Mouse (Mus musculus): ENCODE data around the gene Atp11a. TPM values are rescaled to one million over a fixed set of nuclear protein-coding genes. Genes with fewer than 3 reads are reported as not detected.
A peak's percentile ranks its signal among the peaks of the same experiment; 100 is the strongest.

Gene Atp11a
- polyA plus RNA-seq, 1 experiment from 2014 or later: 15.6 TPM

DNA sequence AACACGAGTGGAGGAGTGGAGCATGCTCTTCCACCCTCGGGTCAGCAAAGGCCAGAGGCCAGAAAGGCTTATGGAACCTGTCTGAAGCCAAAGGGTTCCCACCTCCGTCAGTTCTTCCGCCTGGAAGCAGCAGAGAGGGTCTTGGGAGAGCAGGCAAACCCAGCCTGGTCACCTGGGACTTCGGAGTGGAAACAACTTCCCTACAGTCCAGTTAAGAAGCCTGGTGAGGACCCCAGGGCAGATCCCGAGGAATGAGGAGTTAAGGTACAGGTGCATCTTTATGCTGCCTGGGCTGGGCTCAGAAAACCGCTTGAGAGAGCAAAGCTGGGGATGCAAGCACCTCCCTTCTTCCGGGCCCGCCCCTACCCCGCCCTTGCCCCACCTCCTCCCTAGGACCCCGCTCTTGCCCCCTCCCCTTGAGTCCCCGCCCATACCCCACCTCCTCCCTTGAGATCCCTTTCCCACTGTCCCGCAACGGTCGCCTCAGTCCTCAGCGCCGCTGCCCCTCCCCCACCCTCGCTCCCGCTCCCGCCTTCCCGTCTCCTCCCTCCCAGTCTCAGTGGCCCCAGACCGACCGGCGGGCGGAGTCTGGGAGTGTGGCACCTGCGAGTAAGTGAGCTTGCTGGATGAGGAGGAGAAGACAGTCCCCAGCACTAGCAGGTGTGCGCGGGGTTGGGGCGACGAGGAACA, 116.7 kb downstream of the Atp11a start, which contains the start of gene Mcf2l:
Gene Mcf2l, plus strand, starts transcription at position 450 of the 690 bp plus-strand sequence.
- Histone ChIP-seq H3K9ac (ENCODE audit: low read depth, low read length) (peak within 1 kb of the TSS; percentile 72), H3K36me3 (ENCODE audit: control insufficient read depth, insufficient read depth, low read length) (no peaks in the 10 kb centered on the region), H3K9me3 (replicated peaks; ENCODE audit: control insufficient read depth, low read length) (no peaks in the 10 kb centered on the region), H3K27ac (ENCODE audit: low read depth, low read length) (no peak within 1 kb of the TSS), H3K4me3 (ENCODE audit: low read depth, low read length) (peak within 1 kb of the TSS; percentile 60), H3K27me3 (ENCODE audit: control insufficient read depth, insufficient read depth, low read length) (peaks cover 13% of the 10 kb centered on the region), H3K4me2 (peak within 1 kb of the TSS; percentile 85), H3K4me1 (ENCODE audit: control insufficient read depth, insufficient read depth, low read length) (peaks cover 13% of the 10 kb centered on the region; the same call in 1 of the 2 replicates)
- 2% methylated on average over 30 of the region's 30 CpGs for WGBS (ENCODE audit: insufficient replicate concordance)
- ATAC-seq (replicated peaks; ENCODE audit: insufficient number of reproducible peaks, low FRiP score, low TSS enrichment): peak; percentile 64

DNA sequence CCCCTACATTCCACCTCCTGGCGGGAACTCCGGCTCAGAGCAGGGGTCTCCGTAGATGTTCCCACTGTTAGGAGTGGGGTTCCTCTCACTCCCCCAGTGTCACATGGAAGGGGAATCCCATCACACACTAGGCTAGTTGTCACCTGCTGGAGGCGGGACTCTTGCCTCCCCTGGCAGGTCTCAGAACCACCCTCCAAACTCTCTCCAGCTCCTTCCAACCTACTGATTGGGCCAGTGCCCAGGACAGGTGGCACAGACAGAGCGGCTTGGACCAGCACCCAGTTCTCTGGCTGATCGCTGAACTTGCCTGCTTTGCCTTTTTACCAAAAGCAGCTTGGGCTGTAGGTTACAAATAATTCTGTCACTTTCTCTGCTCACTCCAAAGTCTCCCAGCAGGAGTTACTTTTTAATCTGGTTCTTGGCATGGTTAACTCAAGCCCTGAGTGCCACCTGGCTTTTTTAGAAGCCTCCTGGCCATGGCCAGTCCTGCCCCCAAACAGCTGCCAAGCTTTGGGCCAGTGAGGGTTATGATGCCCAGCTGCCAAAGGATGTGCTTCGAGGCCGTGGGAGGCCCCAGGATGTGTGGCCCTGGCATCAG, 117.5 kb downstream of the Atp11a start:
- WGBS (ENCODE audit: insufficient replicate concordance): 27% methylated on average over 8 of the region's 8 CpGs
- Histone ChIP-seq H3K27me3 (ENCODE audit: control insufficient read depth, insufficient read depth, low read length) (peaks cover 13% of the 10 kb centered on the region), H3K36me3 (ENCODE audit: control insufficient read depth, insufficient read depth, low read length) (no peaks in the 10 kb centered on the region), H3K4me1 (ENCODE audit: control insufficient read depth, insufficient read depth, low read length) (peaks cover 16% of the 10 kb centered on the region), H3K9ac (ENCODE audit: low read depth, low read length) (peak overlapping the region; percentile 72), H3K4me3 (ENCODE audit: low read depth, low read length) (peak overlapping the region; percentile 60), H3K27ac (ENCODE audit: low read depth, low read length) (no peak overlapping the region), H3K9me3 (replicated peaks; ENCODE audit: control insufficient read depth, low read length) (no peaks in the 10 kb centered on the region), H3K4me2 (peak overlapping the region; percentile 85)
- no peak; the same call in 1 of the 2 replicates for ATAC-seq (replicated peaks; ENCODE audit: insufficient number of reproducible peaks, low FRiP score, low TSS enrichment)

DNA sequence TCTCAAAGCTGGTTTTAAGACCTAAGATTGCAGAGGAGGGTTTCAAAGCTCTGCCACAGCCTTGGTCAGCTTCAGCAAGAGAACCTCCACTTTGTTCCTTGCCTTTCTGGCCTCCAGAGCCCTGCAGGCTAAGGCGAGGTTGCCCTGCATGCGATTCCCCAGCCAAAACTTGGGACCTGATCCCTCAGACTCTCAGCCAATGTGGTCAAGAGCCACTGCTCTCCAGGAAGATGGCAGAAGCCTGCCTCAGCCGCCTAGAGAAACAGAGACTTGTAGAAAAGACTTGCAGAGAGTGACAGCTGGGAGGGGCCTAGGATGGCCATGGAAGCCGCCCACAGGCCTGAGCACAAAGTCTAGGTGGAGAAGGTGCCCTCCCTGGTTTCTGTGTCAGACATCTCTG, 118.2 kb downstream of the Atp11a start:
- no peak overlapping the region for H3K9ac ChIP-seq (ENCODE audit: low read depth, low read length)
- peaks cover 16% of the 10 kb centered on the region for H3K4me1 ChIP-seq (ENCODE audit: control insufficient read depth, insufficient read depth, low read length)
- no peak overlapping the region for H3K27ac ChIP-seq (ENCODE audit: low read depth, low read length)
- ATAC-seq (replicated peaks; ENCODE audit: insufficient number of reproducible peaks, low FRiP score, low TSS enrichment): no peak
- no peaks in the 10 kb centered on the region for H3K36me3 ChIP-seq (ENCODE audit: control insufficient read depth, insufficient read depth, low read length)
- 73% methylated on average over 4 of the region's 4 CpGs for WGBS (ENCODE audit: insufficient replicate concordance)
- H3K4me2 ChIP-seq: no peak overlapping the region
- H3K27me3 ChIP-seq (ENCODE audit: control insufficient read depth, insufficient read depth, low read length): peaks cover 13% of the 10 kb centered on the region
- no peaks in the 10 kb centered on the region for H3K9me3 ChIP-seq (replicated peaks; ENCODE audit: control insufficient read depth, low read length)
- no peak overlapping the region for H3K4me3 ChIP-seq (ENCODE audit: low read depth, low read length)

DNA sequence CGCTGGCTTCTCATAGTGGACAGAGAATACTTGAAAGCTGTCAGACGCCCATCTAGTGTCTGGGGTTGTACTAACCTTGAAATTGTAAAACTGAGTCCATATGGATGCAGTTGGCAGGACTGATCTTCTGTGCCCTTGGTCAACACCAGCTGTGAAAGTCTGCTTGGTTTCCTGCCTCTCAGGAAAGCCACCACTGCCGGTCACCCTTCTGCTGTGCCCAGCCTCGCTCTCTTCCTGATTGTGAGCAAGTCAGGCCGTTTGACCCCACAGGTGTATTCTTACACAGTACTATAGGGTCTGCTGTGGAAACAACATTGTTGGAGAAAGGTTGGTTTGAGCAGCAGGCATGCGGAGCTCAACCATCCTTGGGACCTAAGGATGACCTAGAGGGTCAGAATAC, 120.3 kb downstream of the Atp11a start:
- no peak overlapping the region for H3K27ac ChIP-seq (ENCODE audit: low read depth, low read length)
- peaks cover 10% of the 10 kb centered on the region; the same call in 1 of the 2 replicates for H3K27me3 ChIP-seq (ENCODE audit: control insufficient read depth, insufficient read depth, low read length)
- WGBS (ENCODE audit: insufficient replicate concordance): 80% methylated on average over 6 of the region's 6 CpGs
- no peak overlapping the region for H3K4me3 ChIP-seq (ENCODE audit: low read depth, low read length)
- H3K4me2 ChIP-seq: no peak overlapping the region
- H3K9me3 ChIP-seq (replicated peaks; ENCODE audit: control insufficient read depth, low read length): no peaks in the 10 kb centered on the region
- ATAC-seq (replicated peaks; ENCODE audit: insufficient number of reproducible peaks, low FRiP score, low TSS enrichment): no peak
- H3K4me1 ChIP-seq (ENCODE audit: control insufficient read depth, insufficient read depth, low read length): peaks cover 13% of the 10 kb centered on the region
- H3K9ac ChIP-seq (ENCODE audit: low read depth, low read length): no peak overlapping the region
- no peaks in the 10 kb centered on the region for H3K36me3 ChIP-seq (ENCODE audit: control insufficient read depth, insufficient read depth, low read length)

DNA sequence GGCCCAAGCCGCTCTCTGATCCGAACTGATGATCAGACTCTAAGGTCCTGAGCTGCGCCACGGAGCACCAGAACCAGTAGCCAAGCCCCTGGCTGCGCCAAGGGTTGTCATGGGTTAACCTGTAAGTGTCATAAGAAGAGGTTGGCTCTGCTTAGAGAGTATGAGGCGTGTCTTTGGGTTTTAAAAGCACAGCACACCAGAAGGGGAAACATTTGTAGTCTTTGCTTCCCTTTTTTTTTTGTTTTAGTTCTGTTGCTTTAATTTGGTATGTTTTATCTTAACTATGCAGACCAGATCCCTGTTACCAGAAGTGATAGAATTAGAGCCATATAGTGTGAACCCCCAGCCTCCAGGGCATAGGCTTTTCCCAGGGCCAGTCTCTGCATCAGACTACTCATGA, 123.3 kb downstream of the Atp11a start:
- Histone ChIP-seq H3K9me3 (replicated peaks; ENCODE audit: control insufficient read depth, low read length) (no peaks in the 10 kb centered on the region), H3K4me3 (ENCODE audit: low read depth, low read length) (no peak overlapping the region), H3K27me3 (ENCODE audit: control insufficient read depth, insufficient read depth, low read length) (0 out of 2 replicates have a peak, but pooled peaks cover 2% of the 10 kb centered on the region), H3K36me3 (ENCODE audit: control insufficient read depth, insufficient read depth, low read length) (no peaks in the 10 kb centered on the region), H3K9ac (ENCODE audit: low read depth, low read length) (no peak overlapping the region), H3K4me2 (no peak overlapping the region), H3K27ac (ENCODE audit: low read depth, low read length) (no peak overlapping the region), H3K4me1 (ENCODE audit: control insufficient read depth, insufficient read depth, low read length) (peaks cover 27% of the 10 kb centered on the region)
- ATAC-seq (replicated peaks; ENCODE audit: insufficient number of reproducible peaks, low FRiP score, low TSS enrichment): no peak
- WGBS (ENCODE audit: insufficient replicate concordance): 87% methylated on average over 6 of the region's 6 CpGs

DNA sequence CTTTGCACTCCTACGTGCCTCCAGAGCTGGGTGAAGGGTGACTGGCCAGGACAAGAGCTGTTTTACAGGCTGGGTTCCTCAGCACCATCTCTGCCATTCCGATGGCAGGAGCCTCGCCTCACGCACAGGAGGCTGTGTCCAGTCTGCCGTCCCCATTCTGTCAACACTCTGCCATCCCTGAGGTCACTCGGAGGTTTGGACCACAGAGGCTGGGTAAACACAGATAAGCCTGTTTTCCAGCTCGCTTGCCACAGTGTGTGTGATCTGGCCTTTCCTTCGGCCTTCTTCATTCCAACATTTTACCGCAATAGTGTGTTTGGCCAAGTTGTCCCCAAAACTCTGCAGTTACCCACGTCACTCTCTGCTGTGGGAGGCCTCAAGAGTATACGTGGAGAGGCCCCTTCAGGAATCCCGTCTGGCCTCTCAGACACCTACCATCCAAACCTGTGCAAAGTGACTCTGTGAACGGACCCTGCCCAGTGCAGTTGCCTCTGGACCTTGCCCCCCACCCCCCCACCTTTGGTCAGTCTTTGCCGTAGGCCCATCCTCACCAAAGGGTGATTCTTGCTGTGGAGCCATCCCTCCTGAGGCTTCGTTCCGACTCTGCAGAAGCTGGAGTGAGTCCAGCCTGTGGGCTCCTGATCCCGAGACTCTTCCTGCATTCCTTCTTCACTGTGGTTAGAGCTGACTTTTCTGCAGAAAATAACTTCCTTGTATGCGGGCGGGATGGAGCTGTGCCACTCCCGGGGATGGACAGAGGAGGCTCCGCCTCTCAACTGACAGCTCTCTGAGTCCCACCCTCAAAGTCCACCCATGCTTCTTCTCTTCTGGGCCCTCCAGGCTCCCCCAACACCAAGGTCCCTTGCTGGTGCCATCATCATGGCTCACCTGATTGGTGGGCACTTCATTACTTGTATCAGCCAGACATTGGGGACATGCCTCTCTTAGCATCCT, 126.5 kb downstream of the Atp11a start:
- ATAC-seq (replicated peaks; ENCODE audit: insufficient number of reproducible peaks, low FRiP score, low TSS enrichment): no peak; the same call in 1 of the 2 replicates
- Histone ChIP-seq H3K27me3 (ENCODE audit: control insufficient read depth, insufficient read depth, low read length) (no peaks in the 10 kb centered on the region), H3K9me3 (replicated peaks; ENCODE audit: control insufficient read depth, low read length) (no peaks in the 10 kb centered on the region), H3K4me3 (ENCODE audit: low read depth, low read length) (no peak overlapping the region), H3K4me1 (ENCODE audit: control insufficient read depth, insufficient read depth, low read length) (peaks cover 19% of the 10 kb centered on the region), H3K27ac (ENCODE audit: low read depth, low read length) (no peak overlapping the region; the same call in 1 of the 2 replicates), H3K4me2 (peak overlapping the region; percentile 36), H3K36me3 (ENCODE audit: control insufficient read depth, insufficient read depth, low read length) (no peaks in the 10 kb centered on the region), H3K9ac (ENCODE audit: low read depth, low read length) (0 out of 2 replicates have a peak overlapping the region, but pooled peaks have one; percentile 6)
- 37% methylated on average over 21 of the region's 21 CpGs for WGBS (ENCODE audit: insufficient replicate concordance)

DNA sequence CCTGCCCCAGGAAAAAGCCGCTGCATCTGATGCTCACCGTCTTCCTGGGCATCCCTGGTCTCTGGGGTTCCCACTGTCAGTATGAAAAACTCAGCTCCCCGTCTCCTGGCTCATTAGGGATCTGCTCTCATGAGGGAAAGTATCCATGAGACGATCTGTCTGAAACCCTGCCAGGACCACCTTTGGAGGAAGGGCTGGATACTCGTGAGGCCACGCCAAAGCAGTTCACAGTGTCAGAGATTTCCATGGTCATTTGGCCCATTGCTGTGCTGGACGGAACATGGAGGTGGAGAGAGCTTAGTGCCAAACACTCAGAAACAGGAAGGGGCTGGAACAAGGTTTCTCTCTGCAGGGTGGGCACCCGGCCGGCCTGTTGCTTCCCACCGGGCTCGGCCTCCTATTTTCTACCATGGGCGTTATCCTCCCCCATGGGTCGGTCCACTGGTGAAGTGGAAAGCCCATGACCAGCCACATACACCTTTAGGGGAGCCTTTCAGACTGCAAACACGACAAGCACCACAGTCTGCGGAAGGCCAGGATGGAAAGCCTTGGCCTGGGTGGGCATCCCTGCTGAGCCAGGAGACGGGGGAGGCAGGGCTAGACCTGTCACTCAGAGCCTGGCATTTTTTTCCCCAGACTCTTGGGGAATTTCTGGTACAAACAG, 131.1 kb downstream of the Atp11a start:
- no peaks in the 10 kb centered on the region for H3K9me3 ChIP-seq (replicated peaks; ENCODE audit: control insufficient read depth, low read length)
- H3K4me1 ChIP-seq (ENCODE audit: control insufficient read depth, insufficient read depth, low read length): peaks cover 6% of the 10 kb centered on the region
- no peaks in the 10 kb centered on the region for H3K36me3 ChIP-seq (ENCODE audit: control insufficient read depth, insufficient read depth, low read length)
- no peak overlapping the region for H3K4me3 ChIP-seq (ENCODE audit: low read depth, low read length)
- peaks cover 4% of the 10 kb centered on the region for H3K27me3 ChIP-seq (ENCODE audit: control insufficient read depth, insufficient read depth, low read length)
- H3K4me2 ChIP-seq: no peak overlapping the region
- H3K27ac ChIP-seq (ENCODE audit: low read depth, low read length): no peak overlapping the region
- WGBS (ENCODE audit: insufficient replicate concordance): 79% methylated on average over 16 of the region's 16 CpGs
- H3K9ac ChIP-seq (ENCODE audit: low read depth, low read length): no peak overlapping the region
- no peak for ATAC-seq (replicated peaks; ENCODE audit: insufficient number of reproducible peaks, low FRiP score, low TSS enrichment)

DNA sequence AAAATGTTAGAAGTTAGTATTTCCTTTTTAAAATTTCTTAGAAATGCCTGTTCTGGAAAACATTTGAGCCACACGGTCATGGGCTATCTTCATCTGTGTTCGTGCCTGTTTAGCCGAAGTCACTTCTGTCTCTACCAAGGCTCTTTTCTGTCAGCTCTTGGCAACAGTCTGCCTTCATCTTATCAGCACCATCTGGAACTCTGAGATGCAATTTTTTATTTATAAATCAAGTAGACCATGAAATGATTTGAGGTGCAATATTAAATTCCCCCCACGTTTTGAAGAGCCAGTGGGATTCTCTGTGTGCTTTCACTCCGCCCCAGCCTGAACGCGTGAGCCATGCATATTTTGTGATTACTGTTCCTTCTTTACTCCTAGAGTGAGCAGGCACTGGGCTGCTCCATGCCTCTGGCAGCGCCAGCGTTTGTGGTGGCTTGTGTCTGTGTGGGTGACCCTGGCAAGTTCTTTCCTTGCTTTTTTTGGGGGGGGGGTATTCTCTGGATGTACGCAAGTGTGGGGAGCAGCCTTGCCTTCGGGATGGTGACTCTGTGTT, 132.3 kb downstream of the Atp11a start:
- Histone ChIP-seq H3K9me3 (replicated peaks; ENCODE audit: control insufficient read depth, low read length) (no peaks in the 10 kb centered on the region), H3K27ac (ENCODE audit: low read depth, low read length) (no peak overlapping the region), H3K36me3 (ENCODE audit: control insufficient read depth, insufficient read depth, low read length) (no peaks in the 10 kb centered on the region), H3K4me3 (ENCODE audit: low read depth, low read length) (no peak overlapping the region), H3K4me1 (ENCODE audit: control insufficient read depth, insufficient read depth, low read length) (no peaks in the 10 kb centered on the region), H3K9ac (ENCODE audit: low read depth, low read length) (no peak overlapping the region), H3K4me2 (no peak overlapping the region), H3K27me3 (ENCODE audit: control insufficient read depth, insufficient read depth, low read length) (peaks cover 4% of the 10 kb centered on the region)
- ATAC-seq (replicated peaks; ENCODE audit: insufficient number of reproducible peaks, low FRiP score, low TSS enrichment): no peak
- WGBS (ENCODE audit: insufficient replicate concordance): 80% methylated on average over 11 of the region's 11 CpGs
